Mouse (Mus musculus): Measurements from ENCODE around the gene Slit3. TPM values are rescaled to one million over a fixed set of nuclear protein-coding genes. Genes with fewer than 3 reads are reported as not detected.

Slit3 gene
- total RNA-seq, 2 experiments from 2014 or later: 41.4 to 47.4 TPM

DNA sequence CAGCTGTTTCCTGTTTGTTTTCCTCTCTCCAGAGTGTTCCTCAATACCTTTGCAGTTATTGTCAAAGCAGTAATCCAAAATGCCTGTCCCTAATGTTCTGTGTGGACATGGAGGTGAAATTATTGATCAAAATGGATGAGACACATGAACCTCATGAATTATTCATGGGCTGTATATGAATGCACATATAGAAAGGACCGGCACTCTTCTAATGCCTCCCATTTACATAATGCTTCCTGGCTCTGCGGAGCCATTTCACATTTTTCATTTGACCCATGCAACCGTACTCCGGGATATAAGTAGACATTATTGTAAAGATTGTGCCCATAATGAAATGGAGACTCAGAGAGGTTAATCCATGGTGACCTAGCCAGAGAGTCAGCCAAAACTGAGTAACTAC is 333.8 kb downstream of the Slit3 start:
- intact Hi-C loops (cut with DNase I): loop anchor here (5.0 to 10.0 kb wide), 2 partner anchors 240 to 572 kb away; no protein-coding TSS in a partner anchor
- DNase-seq (ENCODE audit: extremely low spot score in 1 of 2, low spot score in 2 of 2): no peak

DNA sequence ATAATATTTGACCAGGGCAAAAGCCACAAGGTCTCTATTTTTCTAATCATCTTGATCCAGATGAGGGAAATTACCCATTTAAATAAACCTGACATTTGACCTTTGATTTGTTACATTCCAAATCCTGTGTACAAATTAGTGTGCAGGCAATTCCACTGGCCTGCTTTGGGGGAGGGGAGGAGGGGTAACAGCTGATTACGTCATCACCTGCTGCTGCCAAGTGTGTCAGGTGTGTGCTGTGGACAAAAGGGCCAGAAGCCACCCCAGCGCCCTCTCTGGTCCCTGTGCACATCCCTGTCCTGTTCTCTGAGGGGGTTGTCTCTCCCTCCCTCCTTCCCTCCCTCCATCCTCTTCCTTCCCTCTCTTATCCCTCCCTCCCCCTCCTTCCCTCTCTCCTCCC is 337.0 kb downstream of the Slit3 start:
- intact Hi-C loops (cut with DNase I): loop anchor here (10.0 kb wide), 1 partner anchor 237 kb away; no protein-coding TSS in a partner anchor
- DNase-seq (ENCODE audit: extremely low spot score in 1 of 2, low spot score in 2 of 2): no peak

GRCm38 (mm10) chr11:35466701-35467100 is 345.7 kb downstream of the Slit3 start:
- intact Hi-C loops (cut with DNase I): no loop called here
- DNase-seq (ENCODE audit: extremely low spot score in 1 of 2, low spot score in 2 of 2): no peak

DNA sequence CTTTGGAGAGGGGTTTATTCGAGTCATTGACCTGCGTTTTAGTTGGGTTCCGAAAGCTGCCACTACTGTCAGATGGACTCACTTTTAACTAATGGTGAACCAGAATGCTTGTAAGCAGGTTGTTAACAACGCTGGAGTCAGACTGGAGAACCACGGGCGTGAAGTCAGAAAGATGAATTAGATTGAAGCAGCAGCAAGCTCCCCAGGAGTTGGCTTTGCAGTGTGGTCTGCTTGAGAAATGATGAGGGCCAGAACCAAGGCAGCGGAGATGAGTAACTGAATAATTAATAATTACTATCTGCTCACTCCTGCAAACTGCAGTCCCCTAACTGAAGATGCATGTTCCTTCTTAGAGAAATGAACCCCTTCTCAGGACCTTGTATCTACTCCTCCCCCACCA is 347.8 kb downstream of the Slit3 start:
- intact Hi-C loops (cut with DNase I): no loop called here
- DNase-seq (ENCODE audit: extremely low spot score in 1 of 2, low spot score in 2 of 2): no peak

- intact Hi-C loops (cut with DNase I): no loop called here
- no peak for DNase-seq (ENCODE audit: extremely low spot score in 1 of 2, low spot score in 2 of 2)
Measured at GRCm38 (mm10) chr11:35469940-35470339, 348.9 kb downstream of the Slit3 start.

DNA sequence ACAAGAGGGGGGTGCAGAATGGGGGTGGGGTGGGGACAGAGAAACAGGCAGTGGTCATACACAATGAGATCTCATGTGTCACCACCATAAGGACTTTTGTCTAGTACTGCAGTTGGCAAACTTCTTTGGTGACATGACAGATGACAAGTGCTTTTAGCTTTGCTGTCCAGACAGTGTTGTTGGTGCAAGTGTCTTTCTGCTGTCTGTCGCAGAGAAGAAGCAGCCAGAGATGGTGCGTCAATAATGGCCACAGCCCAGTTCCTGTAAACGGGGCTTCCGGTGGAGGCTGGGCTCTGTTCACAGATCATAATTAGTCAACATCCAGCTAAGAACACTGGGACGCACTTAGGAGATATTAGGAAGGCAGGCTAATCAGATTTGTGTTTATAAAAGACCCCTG is 349.8 kb downstream of the Slit3 start:
- intact Hi-C loops (cut with DNase I): no loop called here
- no peak for DNase-seq (ENCODE audit: extremely low spot score in 1 of 2, low spot score in 2 of 2)

- no peak for DNase-seq (ENCODE audit: extremely low spot score in 1 of 2, low spot score in 2 of 2)
- intact Hi-C loops (cut with DNase I): no loop called here
Measured at GRCm38 (mm10) chr11:35472842-35473616, 352.0 kb downstream of the Slit3 start.

- no peak for DNase-seq (ENCODE audit: extremely low spot score in 1 of 2, low spot score in 2 of 2)
- intact Hi-C loops (cut with DNase I): no loop called here
Measured at GRCm38 (mm10) chr11:35473617-35473996, 352.6 kb downstream of the Slit3 start.

- intact Hi-C loops (cut with DNase I): loop anchor here (5.0 kb wide), 1 partner anchor 62 kb away; no protein-coding TSS in a partner anchor
- DNase-seq (ENCODE audit: extremely low spot score in 1 of 2, low spot score in 2 of 2): peak in 1 of 2 experiments; percentile 7
Measured at GRCm38 (mm10) chr11:35480146-35480545, 359.1 kb downstream of the Slit3 start.

GRCm38 (mm10) chr11:35481611-35482363 is 360.8 kb downstream of the Slit3 start:
- no peak for DNase-seq (ENCODE audit: extremely low spot score in 1 of 2, low spot score in 2 of 2)
- intact Hi-C loops (cut with DNase I): loop anchor here (5.0 kb wide), 1 partner anchor 61 kb away; no protein-coding TSS in a partner anchor

- no peak for DNase-seq (ENCODE audit: extremely low spot score in 1 of 2, low spot score in 2 of 2)
- intact Hi-C loops (cut with DNase I): no loop called here
Measured at GRCm38 (mm10) chr11:35487966-35488365, 366.9 kb downstream of the Slit3 start.

DNA sequence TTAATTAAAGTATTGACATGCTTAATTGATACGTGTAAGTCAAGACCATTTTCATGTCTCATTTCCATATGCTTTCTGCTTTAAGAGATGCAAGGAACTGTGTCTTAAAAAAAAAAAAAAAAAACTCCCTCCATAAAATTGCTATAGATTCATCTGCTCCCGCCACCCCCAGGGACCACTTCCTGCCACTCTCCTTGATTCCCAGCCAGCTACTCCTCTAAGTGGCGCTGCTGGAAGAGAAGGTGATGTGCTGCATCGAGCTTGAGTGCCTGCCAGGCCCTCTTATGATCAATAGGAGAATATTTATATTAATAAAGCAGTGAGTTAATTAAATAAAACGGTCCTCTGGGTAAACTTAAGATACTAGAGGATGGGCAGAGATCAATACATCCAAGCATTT is 370.7 kb downstream of the Slit3 start:
- no peak for DNase-seq (ENCODE audit: extremely low spot score in 1 of 2, low spot score in 2 of 2)
- intact Hi-C loops (cut with DNase I): no loop called here

GRCm38 (mm10) chr11:35496874-35497273 is 375.9 kb downstream of the Slit3 start:
- DNase-seq (ENCODE audit: extremely low spot score in 1 of 2, low spot score in 2 of 2): no peak
- intact Hi-C loops (cut with DNase I): no loop called here

GRCm38 (mm10) chr11:35497961-35498360 is 376.9 kb downstream of the Slit3 start:
- intact Hi-C loops (cut with DNase I): no loop called here
- DNase-seq (ENCODE audit: extremely low spot score in 1 of 2, low spot score in 2 of 2): no peak

GRCm38 (mm10) chr11:35502128-35502527 is 381.1 kb downstream of the Slit3 start:
- intact Hi-C loops (cut with DNase I): no loop called here
- DNase-seq (ENCODE audit: extremely low spot score in 1 of 2, low spot score in 2 of 2): no peak

DNA sequence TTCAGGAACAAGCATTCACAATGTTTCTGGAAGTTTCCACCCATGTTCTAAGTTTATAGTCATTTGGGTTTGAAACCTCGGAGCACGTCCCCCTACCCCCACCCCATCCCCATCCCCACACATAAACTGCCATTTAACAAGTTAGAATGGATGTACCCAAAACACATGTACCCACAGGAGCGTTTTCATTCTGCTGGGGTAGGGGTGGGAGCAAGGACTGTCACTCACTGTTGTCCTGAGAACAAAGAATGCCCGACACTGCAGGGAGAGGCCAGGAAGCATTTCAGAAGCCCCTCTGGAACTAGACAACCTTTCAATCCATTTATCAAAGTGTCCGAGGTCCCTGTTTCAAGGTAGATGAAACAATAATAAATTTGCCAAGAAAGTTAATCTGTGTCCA is 383.0 kb downstream of the Slit3 start:
- intact Hi-C loops (cut with DNase I): no loop called here
- DNase-seq (ENCODE audit: extremely low spot score in 1 of 2, low spot score in 2 of 2): no peak

DNA sequence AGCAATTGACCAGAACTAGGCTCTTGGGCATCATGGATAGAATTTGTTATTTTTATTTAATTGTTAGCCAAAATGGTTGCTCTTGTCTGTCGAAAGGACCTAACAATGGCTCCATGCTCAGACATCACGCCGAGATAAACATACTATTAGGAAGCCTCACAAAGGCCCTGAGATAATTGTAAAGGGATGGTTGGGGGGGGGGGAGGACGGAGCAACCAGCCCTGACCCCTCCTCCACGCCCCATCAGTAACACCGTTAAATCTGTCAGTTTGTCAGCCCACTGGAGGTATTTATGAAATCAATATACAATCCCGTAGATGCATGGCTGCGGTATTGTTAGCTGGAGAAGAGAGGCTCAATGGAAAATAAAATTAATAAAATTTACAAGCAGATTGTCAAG is 383.9 kb downstream of the Slit3 start:
- intact Hi-C loops (cut with DNase I): no loop called here
- DNase-seq (ENCODE audit: extremely low spot score in 1 of 2, low spot score in 2 of 2): no peak

- intact Hi-C loops (cut with DNase I): no loop called here
- DNase-seq (ENCODE audit: extremely low spot score in 1 of 2, low spot score in 2 of 2): no peak
Measured at GRCm38 (mm10) chr11:35505316-35505715, 384.3 kb downstream of the Slit3 start.

- DNase-seq (ENCODE audit: extremely low spot score in 1 of 2, low spot score in 2 of 2): no peak
Measured at GRCm38 (mm10) chr11:35505817-35506216, 384.8 kb downstream of the Slit3 start.

DNA sequence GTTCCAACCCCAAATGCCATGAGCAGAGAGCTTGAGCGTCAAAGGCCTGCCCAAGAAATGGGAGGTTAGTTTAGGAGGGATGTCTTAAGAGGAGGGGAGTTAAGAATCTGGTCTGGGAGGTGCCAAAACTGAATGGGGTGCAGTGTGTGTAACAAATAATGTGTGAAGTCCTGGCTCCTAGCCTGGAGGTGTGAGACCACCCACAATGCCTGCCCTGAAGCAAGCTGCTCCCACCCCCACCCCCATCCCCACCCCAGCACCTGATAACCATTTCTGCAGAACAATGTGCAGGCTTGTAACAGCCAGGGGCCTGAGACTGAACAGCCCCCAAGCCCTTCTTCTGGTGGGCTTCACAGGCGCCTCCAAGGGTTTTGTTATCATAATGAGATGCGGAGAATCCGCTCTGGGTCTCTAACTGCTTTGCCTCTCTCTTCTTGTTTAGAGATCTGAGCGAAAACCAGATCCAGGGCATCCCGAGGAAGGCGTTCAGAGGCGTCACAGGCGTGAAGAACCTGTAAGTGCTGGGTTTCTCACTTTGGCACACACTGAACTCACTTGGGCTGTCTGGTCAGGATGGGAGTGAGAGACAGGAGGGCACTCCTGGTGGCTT is 386.9 kb downstream of the Slit3 start:
- intact Hi-C loops (cut with DNase I): no loop called here
- no peak for DNase-seq (ENCODE audit: extremely low spot score in 1 of 2, low spot score in 2 of 2)

More at GRCm38 (mm10) chr11:35505817-35506216, 384.8 kb downstream of the Slit3 start:
- intact Hi-C loops (cut with DNase I): no loop called here

Measured in left cerebral cortex, postnatal 10 days (tissue).